Mouse (Mus musculus): ENCODE data around the gene Bend5.

Bend5 gene

DNA sequence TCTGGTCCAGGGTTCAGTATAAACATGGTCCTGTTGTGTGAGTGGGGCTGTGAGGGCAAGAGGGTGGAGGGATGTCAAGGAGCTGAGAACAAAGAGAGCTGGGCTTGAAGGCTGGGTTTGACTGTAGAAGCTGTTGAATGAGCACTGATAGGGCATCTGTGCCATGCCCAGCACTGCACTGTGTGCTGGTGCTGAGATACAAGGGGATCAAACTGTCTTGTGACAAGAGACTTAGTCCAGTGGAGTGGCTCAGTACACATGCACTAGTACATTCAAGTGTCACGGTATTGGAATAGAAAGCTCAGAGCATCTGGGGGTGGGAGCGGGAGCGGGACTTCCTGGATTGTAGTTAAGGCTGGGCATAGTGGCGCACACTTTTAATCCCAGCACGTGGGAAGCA lies 71.4 kb downstream of the Bend5 start:
- DNase-seq (ENCODE audit: low read depth, low spot score) = no peak

DNA sequence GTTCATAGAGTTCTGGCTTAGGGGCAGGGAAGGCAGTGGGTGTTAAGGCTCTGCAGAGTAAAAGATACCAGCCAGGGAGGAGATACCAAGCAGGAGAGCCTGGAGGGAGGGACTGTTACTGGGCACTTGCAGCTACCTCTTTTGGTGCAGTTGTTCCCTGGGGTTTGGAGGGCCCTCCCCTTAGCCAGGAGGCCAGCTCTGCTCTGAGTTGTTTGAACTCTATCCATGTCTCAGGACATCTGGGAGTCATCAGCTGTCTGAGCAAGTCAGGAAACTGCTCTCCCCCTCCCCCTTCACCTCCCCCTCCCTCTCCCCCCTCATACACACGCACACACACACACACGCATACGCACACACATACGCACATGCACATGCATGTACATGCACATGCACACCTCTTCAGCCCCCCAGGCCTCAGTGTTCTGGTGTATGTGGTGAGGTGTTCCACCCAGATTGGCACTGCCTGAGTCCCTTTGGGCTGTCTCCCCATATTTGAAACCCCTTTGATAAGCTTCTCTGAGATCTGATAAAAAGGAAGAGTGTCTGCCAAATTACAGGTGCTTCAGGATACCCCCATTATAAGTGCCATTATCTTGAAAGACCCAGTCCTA lies 72.5 kb downstream of the Bend5 start:
- DNase-seq (ENCODE audit: low read depth, low spot score) = no peak

DNA sequence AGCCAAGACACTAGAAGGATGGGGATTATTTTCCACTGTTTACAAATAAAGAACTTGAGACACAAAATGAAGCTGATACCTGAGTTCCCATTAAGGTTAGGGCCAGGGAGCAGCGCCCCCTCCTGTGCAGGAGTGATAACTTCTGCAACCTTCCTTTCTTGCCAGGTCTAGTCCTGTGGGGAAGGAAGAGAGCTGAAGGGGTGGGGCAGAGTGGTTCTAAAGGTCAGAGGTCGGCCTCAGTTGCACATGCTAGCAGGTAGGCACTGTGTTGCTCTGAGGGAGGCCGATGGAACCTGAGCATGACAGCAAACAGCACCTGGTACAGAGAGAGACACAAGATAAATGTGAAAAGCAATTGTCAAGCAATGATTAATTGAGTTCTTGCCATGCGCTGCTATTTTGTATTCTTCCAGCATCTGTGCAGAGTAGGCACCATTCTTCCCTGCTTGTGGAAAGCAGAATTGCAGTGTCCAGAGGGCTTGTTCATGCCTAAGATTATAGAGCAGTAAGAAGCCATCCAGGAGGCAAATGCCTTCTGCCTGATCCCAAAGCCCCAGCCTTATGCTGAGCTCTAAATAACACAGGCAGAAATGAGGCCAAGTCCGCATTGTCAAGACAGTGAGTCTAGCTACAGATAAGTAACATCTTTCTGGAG lies 79.1 kb downstream of the Bend5 start:
- peak; percentile 3 for DNase-seq (ENCODE audit: low read depth, low spot score)

GRCm38 (mm10) chr4:111495949-111496348 lies 81.1 kb downstream of the Bend5 start:
- DNase-seq (ENCODE audit: low read depth, low spot score) = peak; percentile 49

GRCm38 (mm10) chr4:111498751-111499150 lies 83.9 kb downstream of the Bend5 start:
- no peak for DNase-seq (ENCODE audit: low read depth, low spot score)

DNA sequence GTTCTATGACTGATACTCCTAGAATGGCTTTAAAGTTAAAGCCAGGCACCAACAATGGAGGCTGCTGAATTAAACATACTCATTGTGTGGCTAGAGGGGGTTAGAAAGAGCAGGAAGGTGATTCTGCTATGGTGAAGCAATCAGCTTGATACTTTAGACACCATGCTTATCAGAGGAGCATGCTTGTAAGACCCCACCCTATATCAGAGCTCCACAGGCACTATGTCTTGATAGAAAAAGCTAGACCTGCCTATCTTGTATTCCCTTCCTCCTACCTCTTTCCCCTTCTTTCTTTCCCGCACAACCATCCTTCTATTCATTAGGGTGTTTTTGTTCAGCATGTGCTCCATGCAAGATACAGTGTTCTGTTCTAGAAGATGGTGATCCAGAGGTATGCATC lies 86.6 kb downstream of the Bend5 start:
- no peak for DNase-seq (ENCODE audit: low read depth, low spot score)

DNA sequence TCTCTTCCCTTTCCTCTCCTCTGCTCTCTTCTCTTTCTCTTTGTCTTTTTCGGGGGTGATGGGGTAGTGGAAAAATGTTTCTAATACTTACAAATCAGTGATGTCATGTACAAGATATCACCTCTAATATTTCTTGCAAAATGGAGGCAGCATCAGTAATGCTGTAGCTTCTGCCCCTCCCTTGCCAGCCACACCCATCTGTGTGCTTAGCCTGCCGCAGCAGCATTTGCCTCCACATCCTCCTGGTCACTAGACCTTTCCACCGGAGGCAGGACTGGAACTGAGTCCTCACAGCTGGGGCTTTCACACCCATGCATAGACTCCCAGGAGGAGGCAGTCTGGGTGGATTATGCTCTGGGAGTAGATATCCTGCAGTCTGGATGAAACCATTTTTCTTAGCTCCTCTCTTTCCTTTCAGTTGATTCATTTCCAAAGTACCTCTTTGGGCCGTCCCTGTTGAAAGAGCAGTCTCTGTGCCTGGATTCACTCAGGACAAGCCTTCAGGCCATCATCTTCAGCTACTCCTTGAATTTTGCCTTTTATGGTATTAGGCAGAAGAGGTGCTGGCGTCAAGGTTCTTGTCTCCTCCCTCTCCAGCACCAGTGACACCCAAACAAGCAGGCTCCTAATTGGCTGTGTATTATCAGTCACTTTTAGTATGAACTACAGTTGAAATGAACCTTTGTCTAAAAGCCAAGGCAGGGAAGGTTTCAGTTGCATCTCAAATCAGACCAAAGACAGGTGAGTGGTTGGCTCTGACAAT lies 88.3 kb downstream of the Bend5 start:
- DNase-seq (ENCODE audit: low read depth, low spot score) = no peak

- no peak for DNase-seq (ENCODE audit: low read depth, low spot score)
Observed at GRCm38 (mm10) chr4:111504952-111505351, 90.1 kb downstream of the Bend5 start.
